Mouse (Mus musculus) lung, embryonic 16.5 days (tissue): ENCODE measurements around the gene Psmd13. TPM values are rescaled to one million over a fixed set of nuclear protein-coding genes. Genes with fewer than 3 reads are reported as not detected.

Experiments
- ATAC-seq: fragments of 200-750 bp; cut with Nextera tagmentation; 2 replicates; pipeline ENCODE4 v1.8.0; 2017; ENCODE audit warnings: low read depth, mild to moderate bottlenecking, moderate library complexity
- H3K27ac ChIP-seq: fragments of 300-500 bp; sonication (generic); 2 replicates; pipeline ENCODE4 v1.5.1; 2014; ENCODE audit warnings: mild to moderate bottlenecking, control low read depth, low read length
- H3K27me3 ChIP-seq: fragments of 300-500 bp; sonication (generic); 2 replicates; pipeline ENCODE4 v1.6.1; 2014; ENCODE audit warnings: low read depth, low read length, mixed read lengths; ENCODE audit not compliant: control insufficient read depth, insufficient read depth
- H3K36me3 ChIP-seq: fragments of 300-500 bp; sonication (generic); 2 replicates; pipeline ENCODE4 v1.6.1; 2014; ENCODE audit warnings: low read length; ENCODE audit not compliant: control insufficient read depth, insufficient read depth
- H3K4me1 ChIP-seq: fragments of 300-500 bp; sonication (generic); replicated peaks from 2 replicates; pipeline ENCODE4 v1.6.1; 2014; ENCODE audit warnings: low read length, mixed read lengths; ENCODE audit not compliant: control insufficient read depth, insufficient read depth
- H3K4me2 ChIP-seq: fragments of 300-500 bp; sonication (generic); 2 replicates; pipeline ENCODE4 v1.6.1; 2014; ENCODE audit warnings: low read depth, low read length, control low read depth
- H3K4me3 ChIP-seq: fragments of 300-500 bp; sonication (generic); 2 replicates; pipeline ENCODE4 v1.5.1; 2014; ENCODE audit warnings: mild to moderate bottlenecking, low read length, control low read depth
- H3K9ac ChIP-seq: fragments of 300-500 bp; sonication (generic); 2 replicates; pipeline ENCODE4 v1.6.1; 2014; ENCODE audit warnings: low read length, control low read depth
- H3K9me3 ChIP-seq: fragments of 300-500 bp; sonication (generic); 2 replicates; pipeline ENCODE4 v1.6.1; 2016; ENCODE audit warnings: low read length; ENCODE audit not compliant: control insufficient read depth
- WGBS: fragments of 180-500 bp; shearing (Covaris S2); extraction: QIAGEN DNeasy Blood & Tissue Kit; methylation state at CpG from one replicate; pipeline ENCODE4 v1.1.7; 2014; 5-methylcytosine and 5-hydroxymethylcytosine counted together
- polyA plus RNA-seq: library from polyadenylated mRNA; unstranded; fragments of >200 nt; fragmentation: Nextera tagmentation; extraction: Ambion mirVana; gene quantifications from 2 replicates; pipeline ENCODE4 v1.2.1, GENCODE M21; 2015

The Psmd13 gene
- polyA plus RNA-seq, 1 experiment from 2014 or later: 213 TPM

- Histone ChIP-seq H3K36me3 (peaks cover 26% of the 10 kb centered on the region), H3K9me3 (no peaks in the 10 kb centered on the region), H3K4me3 (no peak overlapping the region), H3K4me1 (peaks cover 26% of the 10 kb centered on the region), H3K27ac (no peak overlapping the region), H3K4me2 (no peak overlapping the region), H3K9ac (no peak overlapping the region), H3K27me3 (no peaks in the 10 kb centered on the region)
- WGBS: 87% methylated on average over 10 of the region's 10 CpGs
- no peak for ATAC-seq
Measured at GRCm38 (mm10) chr7:140946311-140946710, 64.5 kb downstream of the Psmd13 start.

- H3K27ac ChIP-seq: peak overlapping the region; percentile 33; the same call in 1 of the 2 replicates
- WGBS: 33% methylated on average over 7 of the region's 7 CpGs
- no peaks in the 10 kb centered on the region for H3K27me3 ChIP-seq
- H3K4me2 ChIP-seq: no peak overlapping the region
- H3K4me3 ChIP-seq: no peak overlapping the region
- no peak for ATAC-seq
- peaks cover 26% of the 10 kb centered on the region for H3K36me3 ChIP-seq
- no peaks in the 10 kb centered on the region for H3K9me3 ChIP-seq
- peaks cover 28% of the 10 kb centered on the region for H3K4me1 ChIP-seq
- H3K9ac ChIP-seq: no peak overlapping the region
Measured at GRCm38 (mm10) chr7:140946980-140947379, 65.2 kb downstream of the Psmd13 start.

- Histone ChIP-seq H3K9ac (no peak overlapping the region), H3K9me3 (no peaks in the 10 kb centered on the region), H3K4me1 (peaks cover 18% of the 10 kb centered on the region), H3K27ac (peak overlapping the region; percentile 14; the same call in 1 of the 2 replicates), H3K4me2 (no peak overlapping the region), H3K4me3 (no peak overlapping the region), H3K27me3 (no peaks in the 10 kb centered on the region), H3K36me3 (peaks cover 26% of the 10 kb centered on the region)
- 65% methylated on average over 8 of the region's 8 CpGs for WGBS
- no peak for ATAC-seq
Measured at GRCm38 (mm10) chr7:140948161-140948560, 66.4 kb downstream of the Psmd13 start.

Other genes starting within 250 kb of the Psmd13 start
- not detected in 2 replicates for gene Olfr53, start 235.5 kb upstream of the Psmd13 start, polyA plus RNA-seq
- not detected in 2 replicates for gene Olfr539, start 222.0 kb upstream of the Psmd13 start, polyA plus RNA-seq
- gene Olfr45, start 200.0 kb upstream of the Psmd13 start, polyA plus RNA-seq: not detected in 2 replicates
- gene Olfr541, start 184.7 kb upstream of the Psmd13 start, polyA plus RNA-seq: not detected in 2 replicates
- gene Cyp2e1, start 118.2 kb upstream of the Psmd13 start, polyA plus RNA-seq: 0.43 and 0.63 TPM in 2 replicates
- 0.24 and 0.40 TPM in 2 replicates for gene Syce1, start 94.1 kb upstream of the Psmd13 start, polyA plus RNA-seq
- gene Zfp941, start 59.8 kb upstream of the Psmd13 start, polyA plus RNA-seq: 0.38 and 0.74 TPM in 2 replicates
- 5.5 and 9.7 TPM in 2 replicates for gene Urah, start 47.0 kb upstream of the Psmd13 start, polyA plus RNA-seq
- 0.39 TPM in 1 of 2 replicates, not detected in the other for gene Scgb1c1, start 36.4 kb upstream of the Psmd13 start, polyA plus RNA-seq
- gene Odf3, start 34.2 kb upstream of the Psmd13 start, polyA plus RNA-seq: not detected in 2 replicates
- gene Gm45785, start 25.6 kb upstream of the Psmd13 start, polyA plus RNA-seq: not detected in 2 replicates
- 59.0 and 64.3 TPM in 2 replicates for gene Ric8a, start 25.0 kb upstream of the Psmd13 start, polyA plus RNA-seq
- gene Bet1l, start 24.4 kb upstream of the Psmd13 start, polyA plus RNA-seq: 40.3 and 44.2 TPM in 2 replicates
- gene Sirt3, start 341 bp downstream of the Psmd13 start, polyA plus RNA-seq: 23.5 and 25.4 TPM in 2 replicates
- gene Cox8b, start 18.5 kb downstream of the Psmd13 start, polyA plus RNA-seq: 10.0 and 14.1 TPM in 2 replicates
- gene Nlrp6, start 38.9 kb downstream of the Psmd13 start, polyA plus RNA-seq: 0.16 and 0.88 TPM in 2 replicates
- gene Pgghg, start 59.4 kb downstream of the Psmd13 start, polyA plus RNA-seq: 20.5 and 23.4 TPM in 2 replicates
- 2.8 and 6.6 TPM in 2 replicates for gene Ifitm5, start 68.3 kb downstream of the Psmd13 start, polyA plus RNA-seq
- gene Gm45717, start 74.0 kb downstream of the Psmd13 start, polyA plus RNA-seq: 0.67 TPM in 1 of 2 replicates, not detected in the other
- 949 and 984 TPM in 2 replicates for gene Ifitm2, start 74.0 kb downstream of the Psmd13 start, polyA plus RNA-seq
- gene Ifitm1, start 85.3 kb downstream of the Psmd13 start, polyA plus RNA-seq: 38.8 and 49.1 TPM in 2 replicates
- 262 and 316 TPM in 2 replicates for gene Ifitm3, start 128.8 kb downstream of the Psmd13 start, polyA plus RNA-seq
- gene Ifitm6, start 136.0 kb downstream of the Psmd13 start, polyA plus RNA-seq: 1.5 and 1.8 TPM in 2 replicates
- gene Gm17387, start 147.2 kb downstream of the Psmd13 start, polyA plus RNA-seq: not detected in 2 replicates
- 3.2 and 3.8 TPM in 2 replicates for gene B4galnt4, start 179.1 kb downstream of the Psmd13 start, polyA plus RNA-seq
- gene Pkp3, start 196.2 kb downstream of the Psmd13 start, polyA plus RNA-seq: 16.6 and 18.5 TPM in 2 replicates
- 17.7 and 20.4 TPM in 2 replicates for gene Sigirr, start 218.6 kb downstream of the Psmd13 start, polyA plus RNA-seq
- gene Ano9, start 235.8 kb downstream of the Psmd13 start, polyA plus RNA-seq: 6.7 and 6.9 TPM in 2 replicates
- gene Ptdss2, start 240.4 kb downstream of the Psmd13 start, polyA plus RNA-seq: 60.3 and 65.2 TPM in 2 replicates